Mouse (Mus musculus): ENCODE results near the gene Islr. TPM values are rescaled to one million over a fixed set of nuclear protein-coding genes. Genes with fewer than 3 reads are reported as not detected.

Islr gene
- 0.67 TPM for polyA plus RNA-seq (2014; fragmentation: Illumina TruSeq; extraction: RNeasy Lipid Tissue Mini Kit (QIAGEN cat#74804); ENCODE audit: low replicate concordance)

DNA sequence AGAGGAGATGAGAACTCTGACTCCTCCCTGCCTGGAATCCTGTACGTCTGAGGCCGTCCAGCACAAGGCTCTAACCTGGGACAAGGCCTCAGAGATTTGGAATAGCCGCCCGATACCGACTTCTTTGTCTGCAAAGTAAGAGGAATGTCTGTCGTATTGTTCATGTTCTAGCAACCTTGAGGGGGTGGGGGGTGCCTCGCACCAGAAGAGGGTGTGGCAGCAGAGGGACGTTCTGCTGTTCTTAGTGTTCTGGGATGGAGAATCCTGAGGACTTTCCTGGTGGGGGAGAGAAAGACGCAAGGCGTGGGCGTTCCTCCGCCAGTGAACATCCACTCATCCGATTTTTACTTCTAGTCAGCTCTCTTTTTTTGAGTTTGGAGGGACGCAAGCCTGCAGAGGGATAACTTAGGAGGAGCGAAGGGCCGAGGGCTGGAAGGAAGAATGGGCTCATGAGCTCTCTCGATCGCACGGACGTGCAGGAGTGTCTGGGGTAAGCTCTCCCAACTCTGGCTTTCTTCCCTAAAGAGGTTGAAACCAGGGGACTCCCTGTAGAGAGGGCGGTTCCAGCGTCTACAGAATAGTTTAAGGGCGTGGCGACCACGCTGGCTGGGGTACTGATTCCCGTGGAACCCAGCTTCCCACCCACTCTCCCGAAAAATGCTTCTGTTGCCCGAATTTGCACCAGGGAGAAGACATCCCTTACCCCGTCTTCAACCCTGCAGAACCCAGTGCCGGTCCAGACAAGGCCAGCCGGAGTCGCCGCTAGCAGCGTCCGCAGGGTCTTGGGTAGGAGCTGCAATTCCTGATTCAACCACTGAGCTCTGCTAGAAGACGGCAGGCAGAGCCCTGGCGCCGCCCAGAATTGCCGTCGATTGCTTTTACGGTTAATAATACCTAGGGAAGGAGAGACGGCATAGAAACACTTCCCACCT lies at the start of gene Islr, which contains the start of gene Islr2:
Gene Islr (minus strand): TSS at position 791 of the 932 bp plus-strand sequence.
Gene Islr2 (minus strand): TSS at position 804 of the 932 bp plus-strand sequence.

GRCm38 (mm10) chr9:58253033-58253804 lies 49.1 kb upstream of the Islr start, which contains the start of gene Stoml1:
Stoml1 (plus strand) TSS chr9:58253164.

GRCm38 (mm10) chr9:58249592-58250192 lies 45.6 kb upstream of the Islr start, which contains the start of gene Pml:
Pml (minus strand) TSS chr9:58249786.

DNA sequence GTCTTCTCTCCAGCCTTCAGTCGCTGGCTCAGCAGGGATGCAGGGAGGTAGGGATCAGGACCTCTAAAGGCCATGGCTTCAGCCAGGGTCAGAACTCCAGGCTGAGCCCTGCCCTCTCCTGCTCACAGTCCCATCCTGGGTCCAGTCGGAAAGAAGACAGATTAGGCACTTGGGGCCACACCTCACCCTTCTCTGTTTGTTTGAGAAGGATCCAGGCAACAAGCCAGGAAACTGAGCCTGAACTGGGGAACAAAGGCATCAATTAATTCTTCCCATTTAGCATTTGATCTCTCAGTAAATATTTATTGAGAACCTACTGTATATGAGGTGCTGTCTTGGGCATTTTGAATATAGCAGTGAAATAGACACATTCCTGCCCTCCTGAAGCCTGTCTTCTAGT lies 85.4 kb downstream of the Islr start, which contains the start of gene Ccdc33:
Gene Ccdc33 (minus strand): TSS at position 153 of the 400 bp plus-strand sequence.

Other genes with a start within 250 kb of the Islr start
- not detected for gene Cyp11a1, start 197.9 kb downstream of the Islr start, polyA plus RNA-seq (2014; fragmentation: Illumina TruSeq; extraction: RNeasy Lipid Tissue Mini Kit (QIAGEN cat#74804); ENCODE audit: low replicate concordance)
- gene Stra6, start 140.5 kb downstream of the Islr start, polyA plus RNA-seq (2014; fragmentation: Illumina TruSeq; extraction: RNeasy Lipid Tissue Mini Kit (QIAGEN cat#74804); ENCODE audit: low replicate concordance), result not detected
- gene Ccdc33, start 85.5 kb downstream of the Islr start, polyA plus RNA-seq (2014; fragmentation: Illumina TruSeq; extraction: RNeasy Lipid Tissue Mini Kit (QIAGEN cat#74804); ENCODE audit: low replicate concordance), result not detected
- not detected for gene Islr2, start within 50 bp of the Islr start, polyA plus RNA-seq (2014; fragmentation: Illumina TruSeq; extraction: RNeasy Lipid Tissue Mini Kit (QIAGEN cat#74804); ENCODE audit: low replicate concordance)
- 3.6 TPM for gene Pml, start 45.5 kb upstream of the Islr start, polyA plus RNA-seq (2014; fragmentation: Illumina TruSeq; extraction: RNeasy Lipid Tissue Mini Kit (QIAGEN cat#74804); ENCODE audit: low replicate concordance)
- gene Stoml1, start 48.9 kb upstream of the Islr start, polyA plus RNA-seq (2014; fragmentation: Illumina TruSeq; extraction: RNeasy Lipid Tissue Mini Kit (QIAGEN cat#74804); ENCODE audit: low replicate concordance), result 6.9 TPM
- 0.19 TPM for gene Loxl1, start 108.9 kb upstream of the Islr start, polyA plus RNA-seq (2014; fragmentation: Illumina TruSeq; extraction: RNeasy Lipid Tissue Mini Kit (QIAGEN cat#74804); ENCODE audit: low replicate concordance)
- gene Tbc1d21, start 166.1 kb upstream of the Islr start, polyA plus RNA-seq (2014; fragmentation: Illumina TruSeq; extraction: RNeasy Lipid Tissue Mini Kit (QIAGEN cat#74804); ENCODE audit: low replicate concordance), result not detected